Mouse (Mus musculus): Measurements from ENCODE around the gene Gm11084. TPM values are rescaled to one million over a fixed set of nuclear protein-coding genes. Genes with fewer than 3 reads are reported as not detected.
"Not testable (repeated sequence)": the region's sequence is repeated elsewhere in the genome, so short reads cannot be mapped to it uniquely, and the experiment has no call there.

The Gm11084 gene
- not detected in 2 replicates for polyA plus RNA-seq (2016; fragmentation: Nextera tagmentation; extraction: Ambion mirVana)

- DNase-seq (ENCODE audit: low spot score), result no peak
- Histone ChIP-seq H3K36me3 (peaks cover 18% of the 10 kb centered on the region), H3K4me1 (replicated peaks) (peaks cover 12% of the 10 kb centered on the region; the same call in 1 of the 2 replicates), H3K9me3 (peaks cover 12% of the 10 kb centered on the region), H3K4me3 (no peak within 1 kb of the TSS), H3K27me3 (ENCODE audit: insufficient read depth, poor library complexity, severe bottlenecking) (no peaks in the 10 kb centered on the region), H3K27ac (no peak within 1 kb of the TSS)
- WGBS, result 93% methylated on average over 5 of the region's 5 CpGs
Measured at GRCm38 (mm10) chr2:72986616-72987015, at the start of gene Gm11084. TSS of gene Gm11084 (minus strand) at chr2:72986716.

GRCm38 (mm10) chr2:73031061-73032055 is 44.8 kb upstream of the Gm11084 start:
- WGBS, result 87% methylated on average over 7 of the region's 7 CpGs

DNA sequence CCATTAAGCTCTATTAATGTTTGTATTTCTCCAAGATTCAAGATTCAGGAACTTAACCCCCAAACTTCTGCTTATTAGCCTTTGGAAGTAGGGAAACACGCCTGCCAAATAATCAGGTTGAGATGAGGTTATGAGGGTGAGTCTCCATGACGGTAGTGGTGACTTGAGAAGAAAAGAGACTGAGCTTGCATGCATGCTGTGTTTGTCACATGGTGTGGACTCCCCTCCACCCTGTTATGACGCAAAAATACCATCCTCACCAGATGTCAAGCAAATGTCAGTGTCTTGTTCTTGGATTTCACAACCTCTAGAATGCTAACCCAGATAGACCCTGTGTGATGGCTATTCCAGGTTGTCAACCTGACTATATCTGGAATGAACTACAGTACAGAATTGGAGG is 43.3 kb upstream of the Gm11084 start:
- no peaks in the 10 kb centered on the region for H3K4me1 ChIP-seq (replicated peaks)
- 0 out of 2 replicates have a peak, but pooled peaks cover 5% of the 10 kb centered on the region for H3K9me3 ChIP-seq
- WGBS, result 89% methylated on average over 3 of the region's 3 CpGs
- no peaks in the 10 kb centered on the region for H3K27me3 ChIP-seq (ENCODE audit: insufficient read depth, poor library complexity, severe bottlenecking)
- H3K27ac ChIP-seq, result no peak overlapping the region
- no peak overlapping the region for H3K4me3 ChIP-seq
- DNase-seq (ENCODE audit: low spot score), result no peak
- no peaks in the 10 kb centered on the region for H3K36me3 ChIP-seq

More at GRCm38 (mm10) chr2:73031061-73032055, 44.8 kb upstream of the Gm11084 start:
- no peaks in the 10 kb centered on the region for H3K36me3 ChIP-seq
- no peaks in the 10 kb centered on the region for H3K27me3 ChIP-seq (ENCODE audit: insufficient read depth, poor library complexity, severe bottlenecking)
- 0 out of 2 replicates have a peak, but pooled peaks cover 5% of the 10 kb centered on the region for H3K9me3 ChIP-seq
- no peak overlapping the region for H3K27ac ChIP-seq
- no peak for DNase-seq (ENCODE audit: low spot score)
- no peak overlapping the region for H3K4me3 ChIP-seq
- no peaks in the 10 kb centered on the region for H3K4me1 ChIP-seq (replicated peaks)

DNA sequence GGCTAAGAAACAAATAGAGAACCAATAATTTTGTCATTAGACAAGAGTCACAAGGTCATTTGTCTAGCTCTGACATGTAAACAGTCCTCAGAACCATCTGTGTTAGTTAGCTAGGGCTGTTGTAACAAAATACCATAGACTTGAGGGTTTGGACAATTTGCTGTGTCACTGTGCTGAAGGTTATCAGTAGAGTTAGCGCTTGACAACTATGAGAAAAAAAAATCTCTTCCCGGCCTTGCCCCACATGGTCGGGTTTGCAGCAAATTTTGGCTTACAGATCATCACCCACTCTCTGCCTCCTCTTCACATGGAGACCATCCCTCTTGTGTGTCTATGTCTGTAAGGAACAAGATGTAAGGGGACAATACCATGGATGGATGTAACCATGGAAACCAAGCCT is 41.5 kb upstream of the Gm11084 start:
- 0 out of 2 replicates have a peak, but pooled peaks cover 5% of the 10 kb centered on the region for H3K9me3 ChIP-seq
- no peaks in the 10 kb centered on the region for H3K36me3 ChIP-seq
- H3K27me3 ChIP-seq (ENCODE audit: insufficient read depth, poor library complexity, severe bottlenecking), result no peaks in the 10 kb centered on the region
- no peak for DNase-seq (ENCODE audit: low spot score)
- 89% methylated on average over 3 of the region's 3 CpGs for WGBS
- no peak overlapping the region for H3K27ac ChIP-seq
- H3K4me3 ChIP-seq, result no peak overlapping the region
- no peaks in the 10 kb centered on the region for H3K4me1 ChIP-seq (replicated peaks)

DNA sequence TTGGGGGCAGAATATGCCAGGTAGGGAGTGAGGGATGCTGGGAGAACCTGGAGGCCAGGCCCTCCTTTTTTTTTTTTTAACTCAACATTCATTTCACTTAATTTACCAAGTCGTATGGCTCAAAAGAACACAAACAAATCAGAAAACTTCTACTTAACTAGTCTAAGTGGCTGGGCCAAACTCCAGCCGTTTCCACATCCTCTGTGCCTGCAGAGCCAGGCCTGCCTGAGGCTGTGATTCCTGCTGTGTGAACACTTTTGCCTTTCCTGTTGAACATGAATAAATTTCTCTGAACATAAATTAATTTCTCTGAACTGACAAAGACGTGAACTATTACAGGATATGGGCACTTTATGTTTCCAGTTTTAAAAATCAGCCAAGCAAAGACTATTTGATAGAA is 40.6 kb upstream of the Gm11084 start:
- Histone ChIP-seq H3K9me3 (0 out of 2 replicates have a peak, but pooled peaks cover 5% of the 10 kb centered on the region), H3K27ac (no peak overlapping the region), H3K4me1 (replicated peaks) (no peaks in the 10 kb centered on the region), H3K36me3 (no peaks in the 10 kb centered on the region), H3K4me3 (no peak overlapping the region), H3K27me3 (ENCODE audit: insufficient read depth, poor library complexity, severe bottlenecking) (no peaks in the 10 kb centered on the region)
- WGBS, result 64% methylated on average over 3 of the region's 3 CpGs
- DNase-seq (ENCODE audit: low spot score), result no peak

DNA sequence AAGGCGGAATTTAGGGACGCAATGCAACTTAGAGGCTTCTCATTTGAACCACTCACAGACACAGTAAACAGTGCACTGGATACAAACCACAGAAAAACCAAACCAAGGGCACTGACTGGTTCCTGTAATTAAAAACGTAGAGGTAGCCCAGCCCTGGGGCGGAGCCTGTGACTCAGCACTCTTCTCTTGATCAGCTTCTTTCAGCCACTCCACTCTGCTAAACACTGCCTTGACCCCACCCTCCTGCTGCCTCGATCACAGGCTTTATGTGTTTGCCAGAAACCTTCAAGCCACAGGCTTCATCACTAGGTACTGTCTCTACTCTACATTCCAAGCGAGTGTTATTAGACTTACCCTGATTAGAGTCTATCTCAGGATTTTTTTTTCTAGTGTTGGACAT is 37.3 kb upstream of the Gm11084 start:
- Histone ChIP-seq H3K9me3 (no peaks in the 10 kb centered on the region), H3K4me1 (replicated peaks) (no peaks in the 10 kb centered on the region)
- 48% methylated on average over 6 of the region's 6 CpGs for WGBS

DNA sequence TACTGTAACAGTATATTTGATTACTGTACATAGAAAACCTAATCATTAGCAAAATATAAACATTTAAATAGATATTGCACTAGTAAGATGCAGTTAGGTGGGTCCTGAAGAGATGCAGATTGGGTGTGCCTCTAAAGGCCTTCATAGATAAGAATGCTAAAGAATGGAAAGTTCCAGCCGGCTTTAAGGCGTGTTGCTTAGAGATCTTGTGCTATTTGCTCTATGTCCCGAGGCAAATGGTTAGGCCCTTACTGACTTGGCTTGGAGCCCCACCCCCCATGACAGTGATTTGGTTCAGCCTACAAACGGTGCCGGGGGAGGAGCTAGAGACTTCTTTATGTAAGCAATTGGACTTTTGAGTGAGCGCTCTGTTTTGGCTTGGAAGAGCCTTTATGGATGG is 34.5 kb upstream of the Gm11084 start:
- Histone ChIP-seq H3K27ac (no peak overlapping the region), H3K4me1 (replicated peaks) (no peaks in the 10 kb centered on the region), H3K9me3 (no peaks in the 10 kb centered on the region; the same call in 1 of the 2 replicates), H3K27me3 (ENCODE audit: insufficient read depth, poor library complexity, severe bottlenecking) (no peaks in the 10 kb centered on the region), H3K36me3 (no peaks in the 10 kb centered on the region), H3K4me3 (no peak overlapping the region)
- 85% methylated on average over 6 of the region's 6 CpGs for WGBS
- DNase-seq (ENCODE audit: low spot score), result no peak

More for the DNA sequence above, 37.3 kb upstream of the Gm11084 start:
- H3K4me3 ChIP-seq, result no peak overlapping the region
- H3K36me3 ChIP-seq, result no peaks in the 10 kb centered on the region
- no peaks in the 10 kb centered on the region for H3K27me3 ChIP-seq (ENCODE audit: insufficient read depth, poor library complexity, severe bottlenecking)
- H3K27ac ChIP-seq, result no peak overlapping the region
- no peak for DNase-seq (ENCODE audit: low spot score)

GRCm38 (mm10) chr2:73019371-73020146 is 33.0 kb upstream of the Gm11084 start:
- H3K36me3 ChIP-seq, result no peaks in the 10 kb centered on the region
- no peaks in the 10 kb centered on the region for H3K27me3 ChIP-seq (ENCODE audit: insufficient read depth, poor library complexity, severe bottlenecking)
- 83% methylated on average over 9 of the region's 9 CpGs for WGBS

GRCm38 (mm10) chr2:73014063-73014462 is 27.5 kb upstream of the Gm11084 start:
- not testable (repeated sequence) for H3K4me1 ChIP-seq (replicated peaks); H3K27ac ChIP-seq; H3K36me3 ChIP-seq; H3K27me3 ChIP-seq (ENCODE audit: insufficient read depth, poor library complexity, severe bottlenecking); DNase-seq (ENCODE audit: low spot score); H3K4me3 ChIP-seq
- peaks cover 18% of the 10 kb centered on the region for H3K9me3 ChIP-seq
- 87% methylated on average over 9 of the region's 9 CpGs for WGBS

More at GRCm38 (mm10) chr2:73019371-73020146, 33.0 kb upstream of the Gm11084 start:
- Histone ChIP-seq H3K4me1 (replicated peaks) (no peaks in the 10 kb centered on the region), H3K4me3 (no peak overlapping the region), H3K27ac (no peak overlapping the region), H3K9me3 (no peaks in the 10 kb centered on the region; the same call in 1 of the 2 replicates)
- no peak for DNase-seq (ENCODE audit: low spot score)

- 77% methylated on average over 20 of the region's 20 CpGs for WGBS
- H3K4me3 ChIP-seq, result no peak overlapping the region
- H3K27me3 ChIP-seq (ENCODE audit: insufficient read depth, poor library complexity, severe bottlenecking), result no peaks in the 10 kb centered on the region
- peaks cover 18% of the 10 kb centered on the region for H3K9me3 ChIP-seq
- no peaks in the 10 kb centered on the region for H3K4me1 ChIP-seq (replicated peaks)
- H3K36me3 ChIP-seq, result peaks cover 5% of the 10 kb centered on the region; the same call in 1 of the 2 replicates
- no peak for DNase-seq (ENCODE audit: low spot score)
- H3K27ac ChIP-seq, result no peak overlapping the region
Measured at GRCm38 (mm10) chr2:73012636-73013035, 26.1 kb upstream of the Gm11084 start.

DNA sequence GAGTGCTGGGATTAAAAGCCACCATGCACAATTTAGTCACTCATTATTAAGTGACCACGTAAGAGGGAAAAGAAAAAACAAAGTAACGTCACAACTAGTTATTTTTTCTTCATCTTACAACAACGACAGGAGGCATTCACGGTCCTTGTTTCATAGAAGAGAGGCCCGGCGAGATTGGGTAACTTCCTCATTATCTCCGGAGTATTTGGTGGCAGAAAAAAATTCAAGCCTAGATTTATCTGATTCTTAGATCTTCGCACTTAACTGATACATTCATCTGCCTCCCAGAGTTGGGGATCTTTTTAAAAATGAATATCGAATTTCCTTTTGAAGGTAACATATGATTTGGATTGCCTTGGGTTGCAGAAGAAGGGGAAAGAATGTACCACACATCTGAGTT is 21.0 kb upstream of the Gm11084 start:
- Histone ChIP-seq H3K4me1 (replicated peaks) (peaks cover 26% of the 10 kb centered on the region), H3K27me3 (ENCODE audit: insufficient read depth, poor library complexity, severe bottlenecking) (no peaks in the 10 kb centered on the region), H3K9me3 (peaks cover 18% of the 10 kb centered on the region), H3K27ac (no peak overlapping the region), H3K4me3 (no peak overlapping the region), H3K36me3 (peaks cover 5% of the 10 kb centered on the region; the same call in 1 of the 2 replicates)
- no peak for DNase-seq (ENCODE audit: low spot score)
- 92% methylated on average over 9 of the region's 9 CpGs for WGBS

- no peak overlapping the region for H3K4me3 ChIP-seq
- H3K27me3 ChIP-seq (ENCODE audit: insufficient read depth, poor library complexity, severe bottlenecking), result no peaks in the 10 kb centered on the region
- 50% methylated on average over 3 of the region's 3 CpGs for WGBS
- peaks cover 4% of the 10 kb centered on the region; the same call in 1 of the 2 replicates for H3K36me3 ChIP-seq
- H3K27ac ChIP-seq, result peak overlapping the region; percentile 66
- peak; percentile 9 for DNase-seq (ENCODE audit: low spot score)
- peaks cover 26% of the 10 kb centered on the region for H3K4me1 ChIP-seq (replicated peaks)
- peaks cover 10% of the 10 kb centered on the region for H3K9me3 ChIP-seq
Measured at GRCm38 (mm10) chr2:73005611-73006515, 19.3 kb upstream of the Gm11084 start.

Measured in hindbrain, embryonic 10.5 days (tissue).